Mouse (Mus musculus): ENCODE data around the gene Upf3a.

DNA sequence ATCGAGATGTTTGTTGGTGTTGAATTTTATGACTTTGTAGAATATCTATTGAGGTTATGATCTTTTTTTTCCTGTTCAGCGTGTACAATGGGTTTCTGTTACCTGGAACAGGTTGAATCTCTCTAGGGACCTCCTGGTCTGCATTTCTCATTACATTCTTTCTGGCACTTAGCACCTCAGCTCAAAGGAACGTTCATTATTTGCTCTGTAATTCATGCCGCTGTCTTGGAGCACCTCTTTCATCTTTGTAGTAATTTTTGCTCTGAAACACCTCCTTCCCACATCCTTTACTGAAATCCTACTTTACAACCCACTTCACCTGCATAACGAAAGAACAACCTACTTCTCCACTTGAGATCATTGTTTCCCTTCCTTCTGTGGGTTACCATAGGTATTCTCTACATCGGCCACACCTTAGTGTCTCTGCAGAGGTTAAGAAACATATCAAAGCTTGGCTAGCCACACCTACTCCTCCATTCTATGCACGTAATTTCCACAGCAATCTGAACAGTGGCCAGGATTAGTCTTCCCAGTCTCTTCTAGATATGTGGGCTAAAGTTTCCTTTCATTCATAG is 43.3 kb downstream of the Upf3a start:
- TF ChIP-seq CTCF (IDR thresholded peaks at IDR 0.05; ENCODE audit: low read depth) (no peak), EP300 (optimal IDR thresholded peaks at IDR 0.05) (no peak)

Measured in stomach, postnatal 0 days (tissue).